ENCODE assay signal across 8 mouse cellular contexts in genomic region chr12:12527366-12527765, GRCm38 (mm10).
DNase-seq lines count a peak whose midpoint lies in the region; ATAC-seq lines count a peak whose summit lies in the region.

No protein-coding gene starts in this region.

- H3K27me3 ChIP-seq in forebrain, embryonic 10.5 days (ENCODE audit: poor library complexity, severe bottlenecking): no peaks in the 10 kb centered on the region

- intact Hi-C loops in heart, postnatal 14 days (cut with DNase I): no loop called here

- no peaks in the 10 kb centered on the region for H3K9me3 ChIP-seq in forebrain, embryonic 10.5 days

- H3K4me3 ChIP-seq in forebrain, embryonic 10.5 days: no peak overlapping the region

- peak; percentile 29 to 55 for DNase-seq in cerebellum, postnatal 10 days
- DNase-seq in cerebellum, adult 9-10 months: no peak
- DNase-seq in forebrain, embryonic 10.5 days (ENCODE audit: extremely low spot score, low spot score): no peak
- DNase-seq in heart, postnatal 14 days: peak; percentile 52 to 66
- DNase-seq in lung, postnatal 36 days: peak; percentile 15
- no peak for DNase-seq in right cerebral cortex, adult 18-20 months
- DNase-seq in thymus, postnatal 10 days (ENCODE audit: low spot score in 2 of 2): no peak

- peaks cover 50% of the 10 kb centered on the region for H3K4me1 ChIP-seq in forebrain, embryonic 10.5 days

- ATAC-seq in inflammation-experienced regulatory T-cells, adult 6 months: no peak

- H3K36me3 ChIP-seq in forebrain, embryonic 10.5 days (replicated peaks): no peaks in the 10 kb centered on the region

- H3K27ac ChIP-seq in forebrain, embryonic 10.5 days: peak overlapping the region; percentile 87

- WGBS in forebrain, embryonic 10.5 days: 69% methylated on average over 3 of the region's 3 CpGs

Comparison
In these comparisons a context has a peak if more than half of its experiments do, and no peak if none do; other contexts are left out.
1. DNase-seq: peak in cerebellum, postnatal 10 days (2 of 2), heart, postnatal 14 days (2 of 2) and lung, postnatal 36 days (single experiment); none in cerebellum, adult 9-10 months (single experiment), forebrain, embryonic 10.5 days (single experiment), right cerebral cortex, adult 18-20 months (single experiment) and thymus, postnatal 10 days (0 of 2).